Comparison of ENCODE assay signal across 10 mouse cellular contexts in genomic region chr11:4283627-4284026, GRCm38 (mm10). TPM values are rescaled to one million over a fixed set of nuclear protein-coding genes. Genes with fewer than 3 reads are reported as not detected.
A peak's percentile ranks its signal among the peaks of the same experiment; 100 is the strongest.
DNase-seq lines count a peak whose midpoint lies in the region; ATAC-seq and TF ChIP-seq lines count a peak whose summit lies in the region.
"Had no signal": no experiment of that assay in that cellular context is flagged by ENCODE, and none has a peak within 500 bp of the region (broad histone marks: within the 10 kb centered on the region; RNA-seq: fewer than 3 reads in every experiment).

No protein-coding gene starts in this region.

- H3K9me3 ChIP-seq in hindbrain, embryonic 10.5 days: no peaks in the 10 kb centered on the region
- H3K9me3 ChIP-seq in hindbrain, embryonic 13.5 days: no peaks in the 10 kb centered on the region
- H3K9me3 ChIP-seq in ES-Bruce4 (replicated peaks; ENCODE audit: control insufficient read depth, insufficient read depth, low read length, poor library complexity, severe bottlenecking): no peaks in the 10 kb centered on the region
- H3K9me3 ChIP-seq in liver, embryonic 13.5 days (replicated peaks): no peaks in the 10 kb centered on the region

- TF ChIP-seq POLR2A in ES-Bruce4 (IDR thresholded peaks at IDR 0.05; ENCODE audit: insufficient read depth, low read length): no peak

- 0 out of 2 replicates have a peak, but pooled peaks have one; percentile 7 for TF ChIP-seq EP300 in ES-Bruce4 (IDR thresholded peaks at IDR 0.05; ENCODE audit: insufficient read depth, low read depth, low read length)

- H3K27ac ChIP-seq in hindbrain, embryonic 10.5 days: peak overlapping the region; percentile 18; the same call in 1 of the 2 replicates
- H3K27ac ChIP-seq in hindbrain, embryonic 13.5 days: no peak overlapping the region
- peak overlapping the region; percentile 57; the same call in 1 of the 2 replicates for H3K27ac ChIP-seq in ES-Bruce4 (ENCODE audit: insufficient read depth, low read length)
- no peak overlapping the region for H3K27ac ChIP-seq in liver, embryonic 13.5 days
- H3K27ac ChIP-seq in layer of hippocampus, adult 2 months: no peak overlapping the region
- H3K27ac ChIP-seq: hindbrain, postnatal 0 days had no signal

- DNase-seq in hindbrain, embryonic 10.5 days (ENCODE audit: low spot score): peak; percentile 67
- peak; percentile 31 for DNase-seq in embryo, embryonic 11.5 days (ENCODE audit: low read depth, low spot score)
- no peak for DNase-seq in liver, embryonic 13.5 days
- no peak for DNase-seq in layer of hippocampus, adult 2 months (ENCODE audit: low spot score in 2 of 2)
- DNase-seq in spleen, adult 18-20 months: no peak
- no peak for DNase-seq in cerebellum, adult 11 months
- DNase-seq: right cerebral cortex, adult 18-20 months had no signal

- TF ChIP-seq CTCF in ES-Bruce4 (IDR thresholded peaks at IDR 0.05; ENCODE audit: low read depth, low read length): no peak
- TF ChIP-seq CTCF in layer of hippocampus, adult 2 months (conservative IDR thresholded peaks at IDR 0.05): no peak

- H3K27me3 ChIP-seq in hindbrain, embryonic 10.5 days (ENCODE audit: insufficient read depth, poor library complexity, severe bottlenecking): no peaks in the 10 kb centered on the region; the same call in 1 of the 2 replicates
- H3K27me3 ChIP-seq in hindbrain, embryonic 13.5 days: 0 out of 2 replicates have a peak, but pooled peaks cover 2% of the 10 kb centered on the region
- no peaks in the 10 kb centered on the region for H3K27me3 ChIP-seq in ES-Bruce4 (ENCODE audit: control insufficient read depth, insufficient read depth, low read length, poor library complexity, severe bottlenecking)
- H3K27me3 ChIP-seq in liver, embryonic 13.5 days: no peaks in the 10 kb centered on the region

- no peak overlapping the region for H3K9ac ChIP-seq in hindbrain, embryonic 13.5 days
- H3K9ac ChIP-seq in ES-Bruce4 (ENCODE audit: low read depth, poor library complexity, severe bottlenecking): no peak overlapping the region
- no peak overlapping the region for H3K9ac ChIP-seq in liver, embryonic 13.5 days

- no peak overlapping the region for H3K4me3 ChIP-seq in hindbrain, embryonic 10.5 days
- H3K4me3 ChIP-seq in hindbrain, embryonic 13.5 days: no peak overlapping the region
- no peak overlapping the region for H3K4me3 ChIP-seq in ES-Bruce4 (ENCODE audit: low read depth, low read length)
- no peak overlapping the region for H3K4me3 ChIP-seq in liver, embryonic 13.5 days (replicated peaks)
- no peak overlapping the region for H3K4me3 ChIP-seq in layer of hippocampus, adult 2 months

- no peaks in the 10 kb centered on the region for H3K36me3 ChIP-seq in hindbrain, embryonic 10.5 days
- no peaks in the 10 kb centered on the region for H3K36me3 ChIP-seq in hindbrain, embryonic 13.5 days
- H3K36me3 ChIP-seq in ES-Bruce4 (ENCODE audit: control insufficient read depth, insufficient read depth, low read length, poor library complexity, severe bottlenecking): no peaks in the 10 kb centered on the region
- H3K36me3 ChIP-seq in liver, embryonic 13.5 days: no peaks in the 10 kb centered on the region

- peaks cover 13% of the 10 kb centered on the region for H3K4me1 ChIP-seq in hindbrain, embryonic 10.5 days (replicated peaks)
- no peaks in the 10 kb centered on the region for H3K4me1 ChIP-seq in hindbrain, embryonic 13.5 days (replicated peaks)
- peaks cover 2% of the 10 kb centered on the region for H3K4me1 ChIP-seq in ES-Bruce4 (ENCODE audit: control insufficient read depth, insufficient read depth, low read length)
- H3K4me1 ChIP-seq in liver, embryonic 13.5 days (replicated peaks): peaks cover 5% of the 10 kb centered on the region; the same call in 1 of the 2 replicates

- ATAC-seq in hindbrain, embryonic 13.5 days (ENCODE audit: low FRiP score): no peak
- ATAC-seq in liver, embryonic 13.5 days (ENCODE audit: low read depth): peak; percentile 62
- ATAC-seq: hindbrain, postnatal 0 days had no signal

- 17% methylated on average over 4 of the region's 4 CpGs for WGBS in hindbrain, embryonic 10.5 days
- WGBS in hindbrain, embryonic 13.5 days: 19% methylated on average over 4 of the region's 4 CpGs
- WGBS in liver, embryonic 13.5 days (ENCODE audit: insufficient replicate concordance): 27% methylated on average over 4 of the region's 4 CpGs

- H3K4me2 ChIP-seq in hindbrain, embryonic 13.5 days: no peak overlapping the region
- H3K4me2 ChIP-seq in liver, embryonic 13.5 days: no peak overlapping the region

RNA-seq across cellular contexts. Expression of gene Lif, which starts 26.3 kb away (rescaled TPM):
- polyA plus RNA-seq in hindbrain, embryonic 10.5 days (2016; fragmentation: Nextera tagmentation; extraction: Ambion mirVana): 0.05 and 0.09 TPM in 2 replicates
- 0.08 TPM in 1 of 2 replicates, not detected in the other for polyA plus RNA-seq in hindbrain, embryonic 13.5 days (2015; fragmentation: Nextera tagmentation; extraction: Ambion mirVana)
- polyA plus RNA-seq in ES-Bruce4 (2011; ENCODE audit: insufficient read depth, insufficient read length, low read depth, missing spikeins): 12.1 and 13.3 TPM in 2 replicates
- 0.02 TPM in 1 of 2 replicates, not detected in the other for polyA plus RNA-seq in liver, embryonic 13.5 days (2015; fragmentation: Nextera tagmentation; extraction: Ambion mirVana)
- total RNA-seq in layer of hippocampus, adult 2 months (2021): 1 to 10 TPM in 1 of 2 experiments, under 1 TPM in 1; 0.92 to 1.7 TPM

RNA-seq across cellular contexts. Expression of gene Osm, which starts 47.4 kb away (rescaled TPM):
- 0.09 TPM in 1 of 2 replicates, not detected in the other for polyA plus RNA-seq in hindbrain, embryonic 10.5 days (2016; fragmentation: Nextera tagmentation; extraction: Ambion mirVana)
- polyA plus RNA-seq in hindbrain, embryonic 13.5 days (2015; fragmentation: Nextera tagmentation; extraction: Ambion mirVana): 0.14 TPM in 1 of 2 replicates, not detected in the other
- 0.52 and 0.88 TPM in 2 replicates for polyA plus RNA-seq in ES-Bruce4 (2011; ENCODE audit: insufficient read depth, insufficient read length, low read depth, missing spikeins)
- polyA plus RNA-seq in liver, embryonic 13.5 days (2015; fragmentation: Nextera tagmentation; extraction: Ambion mirVana): 0.51 and 0.60 TPM in 2 replicates
- total RNA-seq in layer of hippocampus, adult 2 months (2021): under 1 TPM; 0.15 to 0.20 TPM
- total RNA-seq: hindbrain, postnatal 0 days had no signal

Comparison
In these comparisons a context has a peak if more than half of its experiments do, and no peak if none do; other contexts are left out.
1. H3K27ac ChIP-seq: peak in hindbrain, embryonic 10.5 days (single experiment) and ES-Bruce4 (single experiment); none in hindbrain, embryonic 13.5 days (single experiment), liver, embryonic 13.5 days (single experiment) and layer of hippocampus, adult 2 months (single experiment).
2. DNase-seq: peak in hindbrain, embryonic 10.5 days (single experiment) and embryo, embryonic 11.5 days (single experiment); none in liver, embryonic 13.5 days (single experiment), layer of hippocampus, adult 2 months (0 of 2), spleen, adult 18-20 months (0 of 2) and cerebellum, adult 11 months (single experiment).
3. RNA of gene Lif, which starts 26.3 kb away (polyA plus RNA-seq): 12.1 to 13.3 TPM in ES-Bruce4; 0.05 to 0.09 TPM in hindbrain, embryonic 10.5 days, 0.08 TPM in hindbrain, embryonic 13.5 days and 0.02 TPM in liver, embryonic 13.5 days; every median in the first group is over 10 times any median in the second.